Mouse (Mus musculus) liver, adult 2 months (tissue): ENCODE results near the gene Abcb9.
A peak's percentile ranks its signal among the peaks of the same experiment; 100 is the strongest.

ENCODE experiments used
- CTCF ChIP-seq: fragments of 200-500 bp; IDR thresholded peaks from 2 replicates; pipeline ENCODE4 v1.5.1; 2011; ENCODE audit warnings: low read depth, low read length, control low read depth
- POLR2A ChIP-seq: fragments of 200-500 bp; IDR thresholded peaks from 2 replicates; pipeline ENCODE4 v1.6.1; 2011; ENCODE audit warnings: low read length, control low read depth; ENCODE audit not compliant: insufficient read depth; ENCODE audit errors: extremely low read depth

DNA sequence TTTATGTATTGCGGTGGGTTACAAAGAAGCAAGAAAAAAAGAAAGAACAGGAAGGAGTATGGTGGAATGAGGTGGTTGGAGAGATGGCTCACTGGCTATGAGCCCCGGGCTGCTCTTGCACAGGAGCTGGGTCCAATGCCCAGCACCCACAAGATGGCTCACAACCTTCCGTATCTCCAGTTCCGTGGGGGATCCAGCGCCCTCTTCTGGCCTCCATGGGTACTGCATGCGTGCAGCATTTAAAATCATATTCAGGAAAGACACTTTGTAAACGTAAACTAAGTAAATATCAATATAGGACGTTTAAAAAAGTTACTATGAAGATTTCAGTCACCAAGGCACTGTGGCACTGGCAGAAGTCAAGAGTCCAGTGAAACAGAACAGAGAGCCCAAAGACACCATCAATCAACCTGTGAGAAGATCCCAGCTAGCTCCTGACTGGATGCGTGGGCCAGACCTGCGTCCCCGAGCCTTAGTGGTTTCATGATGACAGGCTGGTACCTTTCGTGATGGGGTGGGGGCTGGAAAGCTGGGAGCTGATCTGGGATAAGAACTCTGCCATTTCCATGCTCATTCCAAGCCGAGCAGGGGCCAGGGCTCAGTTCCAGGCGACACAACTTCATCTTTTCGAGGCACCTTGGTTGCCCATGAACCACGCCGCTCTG is 15.6 kb upstream of the Abcb9 start:
- peak; percentile 91 for TF ChIP-seq CTCF
- TF ChIP-seq POLR2A, result no peak
